Mouse (Mus musculus) MEL (cell line): Measurements from ENCODE around the gene 1700093K21Rik. TPM values are rescaled to one million over a fixed set of nuclear protein-coding genes. Genes with fewer than 3 reads are reported as not detected.
A peak's percentile ranks its signal among the peaks of the same experiment; 100 is the strongest.

Experiments
- DNase-seq: peaks from one replicate; pipeline ENCODE4 v3.0.0; 2011; ENCODE audit warnings: low read depth, low spot score
- H3K27ac ChIP-seq: 2 replicates; pipeline ENCODE4 v1.5.1; 2012; ENCODE audit warnings: low read depth, mild to moderate bottlenecking, control low read depth, low read length, moderate library complexity; ENCODE audit not compliant: control insufficient read depth
- H3K27me3 ChIP-seq, 2 experiments: fragments of 150-350 bp in 1 of 2; sonication (generic) in 1 of 2; 2 replicates each; pipeline ENCODE4 v1.6.1; 2012; ENCODE audit warnings: low read length in 2 of 2, mild to moderate bottlenecking in 2 of 2, improper control_type of control experiment in 1 of 2, moderate library complexity in 1 of 2; ENCODE audit not compliant: insufficient read depth in 2 of 2, control insufficient read depth in 1 of 2
- H3K36me3 ChIP-seq, 2 experiments: 2 replicates each; pipeline ENCODE4 v1.6.1; 2012 to 2014; ENCODE audit warnings: low read length in 2 of 2, improper control_type of control experiment in 1 of 2, inconsistent platforms in 1 of 2, mild to moderate bottlenecking in 1 of 2; ENCODE audit not compliant: insufficient read depth in 2 of 2, control insufficient read depth in 1 of 2
- H3K4me1 ChIP-seq, 2 experiments: fragments of 150-350 bp in 1 of 2; sonication (generic) in 1 of 2; 2 replicates each; pipeline ENCODE4 v1.6.1; 2012; ENCODE audit warnings: low read length in 2 of 2, improper control_type of control experiment in 1 of 2, mild to moderate bottlenecking in 1 of 2; ENCODE audit not compliant: insufficient read depth in 2 of 2, control insufficient read depth in 1 of 2
- H3K4me3 ChIP-seq, 2 experiments: fragments of 150-350 bp in 1 of 2; sonication (generic) in 1 of 2; 2 replicates each; pipeline ENCODE4 v1.5.1; 2012; ENCODE audit warnings: low read depth in 2 of 2, low read length in 2 of 2, mild to moderate bottlenecking in 2 of 2, moderate library complexity in 2 of 2, control low read depth in 1 of 2, improper control_type of control experiment in 1 of 2; ENCODE audit not compliant: control insufficient read depth in 1 of 2, insufficient read depth in 1 of 2
- H3K79me2 ChIP-seq: 2 replicates; pipeline ENCODE4 v1.6.1; 2012; ENCODE audit warnings: mild to moderate bottlenecking, low read length, moderate library complexity; ENCODE audit not compliant: control insufficient read depth, poor library complexity, insufficient read depth
- H3K9ac ChIP-seq: 2 replicates; pipeline ENCODE4 v1.6.1; 2012; ENCODE audit warnings: low read depth, mild to moderate bottlenecking, control low read depth, low read length, moderate library complexity; ENCODE audit not compliant: control insufficient read depth, poor library complexity, severe bottlenecking
- H3K9me3 ChIP-seq: fragments of 150-350 bp; sonication (generic); replicated peaks from 2 replicates; pipeline ENCODE4 v1.6.1; 2012; ENCODE audit warnings: mild to moderate bottlenecking, low read length, improper control_type of control experiment, moderate library complexity; ENCODE audit not compliant: insufficient read depth
- CTCF ChIP-seq, 3 experiments: IDR thresholded peaks in 2 of 3; conservative IDR thresholded peaks in 1 of 3; 2 replicates each; pipeline ENCODE4 v1.5.1; 2011 to 2012; ENCODE audit warnings: low read length in 3 of 3, low read depth in 2 of 3, mild to moderate bottlenecking in 2 of 3, improper control_type of control experiment in 1 of 3, inconsistent platforms in 1 of 3, mixed read lengths in 1 of 3, moderate library complexity in 1 of 3; ENCODE audit not compliant: control insufficient read depth in 1 of 3, insufficient read depth in 1 of 3, poor library complexity in 1 of 3, severe bottlenecking in 1 of 3
- E2F4 ChIP-seq: IDR thresholded peaks from 2 replicates; pipeline ENCODE4 v1.6.1; 2011; ENCODE audit warnings: low read depth, low read length, improper control_type of control experiment, borderline replicate concordance
- ELF1 ChIP-seq: IDR thresholded peaks from 2 replicates; pipeline ENCODE4 v1.6.1; 2014; ENCODE audit warnings: low read depth, mild to moderate bottlenecking, inconsistent platforms, low read length, improper control_type of control experiment, moderate library complexity
- EP300 ChIP-seq, 2 experiments: IDR thresholded peaks; 2 replicates each; pipeline ENCODE4 v1.6.1; 2011; ENCODE audit warnings: improper control_type of control experiment in 2 of 2, low read length in 2 of 2, low read depth in 1 of 2, mild to moderate bottlenecking in 1 of 2
- ETS1 ChIP-seq: IDR thresholded peaks from 2 replicates; pipeline ENCODE4 v1.6.1; 2012; ENCODE audit warnings: low read depth, mild to moderate bottlenecking, inconsistent platforms, low read length, improper control_type of control experiment, moderate library complexity
- GABPA ChIP-seq: IDR thresholded peaks from 2 replicates; pipeline ENCODE4 v1.6.1; 2012; ENCODE audit warnings: low read depth, mild to moderate bottlenecking, inconsistent platforms, low read length, improper control_type of control experiment, moderate library complexity
- HCFC1 ChIP-seq: IDR thresholded peaks from 2 replicates; pipeline ENCODE4 v1.6.1; 2012; ENCODE audit warnings: low read depth, mild to moderate bottlenecking, inconsistent platforms, low read length, improper control_type of control experiment, moderate library complexity
- JUND ChIP-seq: IDR thresholded peaks from 2 replicates; pipeline ENCODE4 v1.6.1; 2011; ENCODE audit warnings: low read depth, mild to moderate bottlenecking, improper control_type of control experiment, low read length
- KAT2A ChIP-seq: conservative IDR thresholded peaks from 2 replicates; pipeline ENCODE4 v1.6.1; 2012; ENCODE audit warnings: low read depth, low read length, improper control_type of control experiment, inconsistent platforms
- MAX ChIP-seq: IDR thresholded peaks from 2 replicates; pipeline ENCODE4 v1.6.1; 2011; ENCODE audit warnings: low read length, improper control_type of control experiment
- MYB ChIP-seq: IDR thresholded peaks from 2 replicates; pipeline ENCODE4 v1.6.1; 2011; ENCODE audit warnings: mild to moderate bottlenecking, low read depth, low read length, improper control_type of control experiment
- NELFE ChIP-seq: IDR thresholded peaks from 2 replicates; pipeline ENCODE4 v1.6.1; 2011; ENCODE audit warnings: low read depth, low read length, improper control_type of control experiment
- NRF1 ChIP-seq: IDR thresholded peaks from 2 replicates; pipeline ENCODE4 v1.6.1; 2014; ENCODE audit warnings: low read depth, mild to moderate bottlenecking, inconsistent platforms, low read length, improper control_type of control experiment, moderate library complexity; ENCODE audit not compliant: poor library complexity, insufficient read depth, severe bottlenecking
- POLR2AphosphoS5 ChIP-seq: IDR thresholded peaks from 2 replicates; pipeline ENCODE4 v1.6.1; 2012; ENCODE audit warnings: low read depth, borderline replicate concordance, mild to moderate bottlenecking, inconsistent platforms, low read length, moderate library complexity, mixed read lengths
- RAD21 ChIP-seq: IDR thresholded peaks from 2 replicates; pipeline ENCODE4 v1.6.1; 2011; ENCODE audit warnings: mild to moderate bottlenecking, low read depth, low read length, improper control_type of control experiment
- SIN3A ChIP-seq: IDR thresholded peaks from 2 replicates; pipeline ENCODE4 v1.6.1; 2012; ENCODE audit warnings: low read length, improper control_type of control experiment, inconsistent platforms
- TCF12 ChIP-seq: IDR thresholded peaks from 2 replicates; pipeline ENCODE4 v1.6.1; 2014; ENCODE audit warnings: low read depth, mild to moderate bottlenecking, inconsistent platforms, low read length, improper control_type of control experiment, moderate library complexity
- UBTF ChIP-seq: IDR thresholded peaks from 2 replicates; pipeline ENCODE4 v1.6.1; 2012; ENCODE audit warnings: low read depth, mild to moderate bottlenecking, inconsistent platforms, low read length, improper control_type of control experiment, moderate library complexity, borderline replicate concordance; ENCODE audit not compliant: insufficient read depth
- USF1 ChIP-seq: IDR thresholded peaks from 2 replicates; pipeline ENCODE4 v1.6.1; 2014; ENCODE audit warnings: low read depth, mild to moderate bottlenecking, inconsistent platforms, low read length, improper control_type of control experiment, moderate library complexity
- USF2 ChIP-seq, 2 experiments: IDR thresholded peaks; 2 replicates each; pipeline ENCODE4 v1.6.1; 2011 to 2012; ENCODE audit warnings: improper control_type of control experiment in 2 of 2, low read length in 2 of 2, borderline replicate concordance in 1 of 2, inconsistent platforms in 1 of 2, low read depth in 1 of 2, mild to moderate bottlenecking in 1 of 2; ENCODE audit not compliant: insufficient read depth in 1 of 2
- ZMIZ1 ChIP-seq: IDR thresholded peaks from 2 replicates; pipeline ENCODE4 v1.6.1; 2012; ENCODE audit warnings: low read depth, mild to moderate bottlenecking, inconsistent platforms, low read length, improper control_type of control experiment, moderate library complexity
- ZNF384 ChIP-seq: IDR thresholded peaks from 2 replicates; pipeline ENCODE4 v1.6.1; 2012; ENCODE audit warnings: low read depth, mild to moderate bottlenecking, inconsistent platforms, low read length, improper control_type of control experiment
- polyA plus RNA-seq, 2 experiments: library from polyadenylated mRNA; stranded (reverse) in 1 of 2; unstranded in 1 of 2; fragments of >175 nt in 1 of 2; fragments of >200 nt in 1 of 2; gene quantifications; 2 replicates each; pipeline versions ENCODE4 v1.2.1 to v1.2.4; 2012; ENCODE audit warnings: low replicate concordance in 2 of 2, low read depth in 1 of 2; ENCODE audit not compliant: insufficient read length in 2 of 2, insufficient read depth in 1 of 2, missing spikeins in 1 of 2
- total RNA-seq: library from RNA; depleted of rRNA; stranded (reverse); fragments of 300-350 nt; gene quantifications from 2 replicates; pipeline ENCODE4 v1.2.3, GENCODE M21; 2012

Gene 1700093K21Rik
- total and polyA plus RNA-seq, 3 experiments, result not detected

DNA sequence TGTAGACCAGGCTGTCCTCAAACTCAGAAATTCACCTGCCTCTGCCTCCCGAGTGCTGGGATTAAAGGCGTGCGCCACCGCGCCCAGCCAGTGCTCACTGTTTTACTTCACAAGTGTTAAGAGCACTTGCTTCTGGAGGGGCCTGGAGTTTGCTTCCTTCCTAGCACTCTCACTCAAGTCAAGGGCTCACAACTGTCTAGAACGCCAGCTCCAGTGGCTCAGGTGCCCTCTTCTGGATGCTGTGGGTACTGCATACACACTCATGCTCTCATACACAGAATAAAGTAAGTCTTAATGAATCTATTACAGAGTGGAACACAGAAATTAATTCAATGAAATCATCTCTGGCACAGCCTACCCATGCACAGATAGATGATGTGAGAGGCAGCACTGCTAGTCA is 44.8 kb upstream of the 1700093K21Rik start (continued):
- 0 out of 2 replicates have a peak, but pooled peaks have one; percentile 10 for TF ChIP-seq ELF1

- DNase-seq, result no peak
- H3K27ac ChIP-seq, result no peak overlapping the region
- no peaks in the 10 kb centered on the region for H3K79me2 ChIP-seq
- no peak overlapping the region for H3K9ac ChIP-seq
- TF ChIP-seq NELFE (no peak), ZNF384 (0 out of 2 replicates have a peak, but pooled peaks have one; percentile 61)
- TF ChIP-seq, all 39 proteins: peak for 1
- H3K4me1 ChIP-seq, result no peaks in the 10 kb centered on the region
- no peaks in the 10 kb centered on the region for H3K36me3 ChIP-seq
- H3K9me3 ChIP-seq, result no peaks in the 10 kb centered on the region
- no peak overlapping the region for H3K4me3 ChIP-seq
- no peaks in the 10 kb centered on the region for H3K27me3 ChIP-seq
These were observed 36.2 kb upstream of the 1700093K21Rik start for GRCm38 (mm10) chr11:23557039-23557630.

- no peaks in the 10 kb centered on the region for H3K9me3 ChIP-seq
- H3K4me1 ChIP-seq, result peaks cover 3 to 4% of the 10 kb centered on the region in 2 experiments; a peak in 3 of 4 replicates
- H3K9ac ChIP-seq, result no peak overlapping the region
- no peak for TF ChIP-seq GABPA
- TF ChIP-seq TCF12, result peak; percentile 64; the same call in 1 of the 2 replicates
- 0 out of 2 replicates have a peak, but pooled peaks have one; percentile 28 for TF ChIP-seq MYB
- no peak for TF ChIP-seq POLR2AphosphoS5
- TF ChIP-seq EP300 (IDR thresholded peaks at IDR 0.05; ENCODE audit: low read depth in 1 of 2, low read length in 2 of 2), result peak in 1 of 2 experiments; percentile 61; a peak in 1 of 4 replicates
- no peaks in the 10 kb centered on the region for H3K36me3 ChIP-seq
- H3K79me2 ChIP-seq, result no peaks in the 10 kb centered on the region
- H3K27ac ChIP-seq, result no peak overlapping the region
- DNase-seq, result peak; percentile 34
- no peaks in the 10 kb centered on the region for H3K27me3 ChIP-seq
- no peak overlapping the region for H3K4me3 ChIP-seq
These were observed 16.5 kb upstream of the 1700093K21Rik start for GRCm38 (mm10) chr11:23537446-23537845.

DNA sequence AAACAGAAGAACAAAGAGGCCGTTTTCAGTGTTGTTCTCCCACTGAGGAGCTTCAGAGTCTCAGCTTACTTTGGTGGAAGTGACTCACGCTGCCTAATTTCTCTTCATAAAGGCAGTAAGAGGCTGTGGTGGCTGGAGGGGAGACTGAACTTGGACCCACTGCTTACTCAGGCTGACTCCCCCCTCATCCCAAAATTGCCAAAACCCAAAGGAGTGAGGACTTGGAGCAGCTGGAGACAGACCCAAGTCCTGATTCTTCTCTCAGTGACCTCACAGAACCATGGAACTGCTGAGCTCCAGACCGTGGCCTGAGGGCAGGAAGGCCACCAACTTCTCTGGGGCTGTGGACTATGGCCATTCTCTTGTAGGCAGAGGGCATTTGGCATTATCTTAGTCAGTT is 2.0 kb downstream of the 1700093K21Rik start:
- no peaks in the 10 kb centered on the region for H3K27me3 ChIP-seq
- no peaks in the 10 kb centered on the region for H3K4me1 ChIP-seq
- H3K27ac ChIP-seq, result no peak overlapping the region
- no peaks in the 10 kb centered on the region for H3K79me2 ChIP-seq
- no peak for DNase-seq
- no peak overlapping the region for H3K9ac ChIP-seq
- H3K36me3 ChIP-seq, result no peaks in the 10 kb centered on the region
- H3K9me3 ChIP-seq, result no peaks in the 10 kb centered on the region; the same call in 1 of the 2 replicates
- H3K4me3 ChIP-seq, result no peak overlapping the region
- TF ChIP-seq JUND (no peak), UBTF (no peak), USF2 (IDR thresholded peaks at IDR 0.05; ENCODE audit: borderline replicate concordance in 1 of 2, insufficient read depth in 1 of 2, low read depth in 1 of 2, low read length in 2 of 2) (no peak), NRF1 (no peak), MYB (no peak), HCFC1 (no peak), RAD21 (no peak), E2F4 (no peak), GABPA (no peak), ZMIZ1 (no peak), SIN3A (no peak), MAX (no peak), USF1 (no peak), ZNF384 (no peak), ETS1 (no peak), KAT2A (no peak), CTCF (IDR thresholded peaks at IDR 0.05 in 2 of 3, conservative IDR thresholded peaks at IDR 0.05 in 1 of 3; ENCODE audit: control insufficient read depth in 1 of 3, insufficient read depth in 1 of 3, low read depth in 2 of 3, low read length in 3 of 3, poor library complexity in 1 of 3, severe bottlenecking in 1 of 3) (no peak)
